In genomic region chr2:163911826-163912444, GRCm38 (mm10) we compare ENCODE assay signal across 12 mouse cellular contexts. TPM values are rescaled to one million over a fixed set of nuclear protein-coding genes. Genes with fewer than 3 reads are reported as not detected.
DNase-seq lines count a peak whose midpoint lies in the region; ATAC-seq and TF ChIP-seq lines count a peak whose summit lies in the region.
"Had no signal": no experiment of that assay in that cellular context is flagged by ENCODE, and none has a peak within 500 bp of the region (broad histone marks: within the 10 kb centered on the region; RNA-seq: fewer than 3 reads in every experiment).

No protein-coding gene starts in this region.

- H3K9ac ChIP-seq in neural tube, embryonic 15.5 days (replicated peaks), result no peak overlapping the region
- no peak overlapping the region for H3K9ac ChIP-seq in kidney, embryonic 16.5 days (replicated peaks; ENCODE audit: low read length)
- H3K9ac ChIP-seq: liver, embryonic 14.5 days had no signal

- H3K9me3 ChIP-seq in neural tube, embryonic 15.5 days (replicated peaks), result no peaks in the 10 kb centered on the region
- no peaks in the 10 kb centered on the region for H3K9me3 ChIP-seq in kidney, embryonic 16.5 days (ENCODE audit: low read length)

- no peak for TF ChIP-seq CTCF in gastrocnemius, adult 2 months (IDR thresholded peaks at IDR 0.05)

- no peaks in the 10 kb centered on the region for H3K36me3 ChIP-seq in neural tube, embryonic 15.5 days
- H3K36me3 ChIP-seq in kidney, embryonic 16.5 days (ENCODE audit: insufficient read depth, low read length), result no peaks in the 10 kb centered on the region

- WGBS in neural tube, embryonic 15.5 days, result 72% methylated on average over 14 of the region's 14 CpGs
- 59% methylated on average over 14 of the region's 14 CpGs for WGBS in kidney, embryonic 16.5 days

- peaks cover 47% of the 10 kb centered on the region for H3K4me1 ChIP-seq in neural tube, embryonic 15.5 days
- H3K4me1 ChIP-seq in kidney, embryonic 16.5 days (ENCODE audit: insufficient read depth, low read length), result no peaks in the 10 kb centered on the region

- peak; percentile 73 for DNase-seq in gastrocnemius, adult 2 months
- no peak for DNase-seq in gastrocnemius, postnatal 4 days (ENCODE audit: low spot score in 2 of 2)
- DNase-seq in brain, adult 2 months (ENCODE audit: low read depth, low spot score), result peak; percentile 93
- peak; percentile 68 for DNase-seq in right cerebral cortex, adult 18-20 months
- DNase-seq in spleen, adult 12 weeks (ENCODE audit: low spot score), result no peak
- DNase-seq: thymus, adult 2 months had no signal

- no peak overlapping the region for H3K4me2 ChIP-seq in neural tube, embryonic 15.5 days
- H3K4me2 ChIP-seq in kidney, embryonic 16.5 days (replicated peaks; ENCODE audit: low read depth, low read length), result no peak overlapping the region

- no peak overlapping the region for H3K4me3 ChIP-seq in gastrocnemius, adult 2 months
- no peak overlapping the region for H3K4me3 ChIP-seq in neural tube, embryonic 15.5 days (replicated peaks)
- H3K4me3 ChIP-seq in kidney, embryonic 16.5 days (ENCODE audit: low read length), result no peak overlapping the region

- H3K27ac ChIP-seq in gastrocnemius, adult 2 months, result peak overlapping the region; percentile 53; the same call in 1 of the 2 replicates
- H3K27ac ChIP-seq in neural tube, embryonic 15.5 days (replicated peaks), result no peak overlapping the region
- H3K27ac ChIP-seq in kidney, embryonic 16.5 days (ENCODE audit: low read length), result no peak overlapping the region
- H3K27ac ChIP-seq: liver, embryonic 14.5 days had no signal

- intact Hi-C loops in gastrocnemius, adult 2 months (cut with DNase I), result no loop called here

- ATAC-seq in frontal cortex, adult (ENCODE audit: low TSS enrichment), result peak; percentile 32
- no peak for ATAC-seq in neural tube, embryonic 15.5 days (ENCODE audit: low FRiP score)
- no peak for ATAC-seq in kidney, embryonic 16.5 days (ENCODE audit: low FRiP score, low TSS enrichment)

- H3K27me3 ChIP-seq in neural tube, embryonic 15.5 days (replicated peaks), result peaks cover 1% of the 10 kb centered on the region; the same call in 1 of the 2 replicates
- peaks cover 32% of the 10 kb centered on the region for H3K27me3 ChIP-seq in kidney, embryonic 16.5 days (ENCODE audit: insufficient read depth, low read length)

RNA-seq across cellular contexts. Expression of gene Rims4, which starts 6.5 kb away (rescaled TPM):
- 1 to 10 TPM; 1.2 to 3.2 TPM for total RNA-seq in gastrocnemius, adult 2 months (2021)
- 1 to 10 TPM; 1.1 TPM for total RNA-seq in gastrocnemius, postnatal 4 days (2021)
- polyA plus RNA-seq in neural tube, embryonic 15.5 days (2015; fragmentation: Nextera tagmentation; extraction: Ambion mirVana), result 13.0 and 17.8 TPM in 2 replicates
- 0.37 and 0.79 TPM in 2 replicates for polyA plus RNA-seq in kidney, embryonic 16.5 days (2015; fragmentation: Nextera tagmentation; extraction: Ambion mirVana)
- total RNA-seq: CH12.LX had no signal

RNA-seq across cellular contexts. Expression of gene Kcnk15, which starts 58.5 kb away (rescaled TPM):
- total RNA-seq in gastrocnemius, adult 2 months (2021), result not detected
- total RNA-seq in gastrocnemius, postnatal 4 days (2021), result not detected
- polyA plus RNA-seq in neural tube, embryonic 15.5 days (2015; fragmentation: Nextera tagmentation; extraction: Ambion mirVana), result 0.24 TPM in 1 of 2 replicates, not detected in the other
- polyA plus RNA-seq in kidney, embryonic 16.5 days (2015; fragmentation: Nextera tagmentation; extraction: Ambion mirVana), result not detected in 2 replicates
- total RNA-seq: CH12.LX had no signal
- polyA plus RNA-seq: large intestine, adult 2 months; liver, embryonic 14.5 days; thymus, adult 2 months had no signal

Comparison
In these comparisons a context has a peak if more than half of its experiments do, and no peak if none do; other contexts are left out.
1. DNase-seq: peak in gastrocnemius, adult 2 months (single experiment), brain, adult 2 months (single experiment) and right cerebral cortex, adult 18-20 months (single experiment); none in gastrocnemius, postnatal 4 days (0 of 2) and spleen, adult 12 weeks (single experiment).